9 mouse cellular contexts compared by ENCODE assay signal in the genomic region with DNA sequence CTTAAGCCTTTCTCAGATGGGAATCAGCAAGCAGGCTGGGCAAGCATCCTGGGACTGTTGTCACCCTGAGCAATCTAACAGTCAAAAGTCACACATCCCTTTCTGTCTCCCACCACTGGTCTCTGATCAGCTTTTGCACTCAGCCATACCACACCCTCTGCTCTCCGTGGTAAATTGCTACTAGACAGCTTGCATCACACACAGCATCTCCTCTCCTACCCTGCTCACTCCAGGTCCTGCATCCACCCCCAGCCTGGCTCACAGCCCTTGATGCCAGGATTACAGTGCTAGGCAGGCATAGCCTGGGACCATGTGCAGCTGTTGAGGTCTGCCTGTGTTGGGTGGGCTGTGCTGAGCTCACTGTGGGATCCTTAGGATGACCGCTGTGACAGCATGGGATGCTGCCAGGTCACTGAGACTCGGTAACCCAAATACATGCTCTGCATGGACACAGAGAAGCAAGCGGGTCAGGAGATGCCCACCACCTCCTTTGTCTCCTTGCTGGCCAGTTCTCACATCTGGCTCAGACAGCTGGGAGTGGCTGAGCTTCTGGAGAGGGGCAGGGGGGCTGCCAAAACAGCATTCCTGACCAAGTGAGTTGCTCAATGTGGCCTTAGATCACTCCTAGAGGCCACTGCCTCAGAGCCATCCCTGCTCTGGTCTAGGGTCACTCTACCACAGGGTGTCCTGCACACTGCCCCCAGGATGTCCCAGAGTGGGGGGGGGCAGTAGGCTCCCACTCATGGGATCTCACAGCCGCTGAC. TPM values are rescaled to one million over a fixed set of nuclear protein-coding genes. Genes with fewer than 3 reads are reported as not detected.
DNase-seq lines count a peak whose midpoint lies in the region; ATAC-seq and TF ChIP-seq lines count a peak whose summit lies in the region.
"Had no signal": no experiment of that assay in that cellular context is flagged by ENCODE, and none has a peak within 500 bp of the region (broad histone marks: within the 10 kb centered on the region; RNA-seq: fewer than 3 reads in every experiment).

No protein-coding gene starts in this region.

- peaks cover 3% of the 10 kb centered on the region for H3K4me1 ChIP-seq in heart, adult 2 months (ENCODE audit: control insufficient read depth, insufficient read depth, low read length)
- H3K4me1 ChIP-seq in heart, embryonic 11.5 days (ENCODE audit: control insufficient read depth, insufficient read depth, low read length): peaks cover 6% of the 10 kb centered on the region
- peaks cover 37% of the 10 kb centered on the region for H3K4me1 ChIP-seq in liver, postnatal 0 days (ENCODE audit: insufficient read depth)
- H3K4me1 ChIP-seq in stomach, embryonic 15.5 days: peaks cover 13% of the 10 kb centered on the region

- no peak for TF ChIP-seq EP300 in heart, adult 2 months (IDR thresholded peaks at IDR 0.05; ENCODE audit: insufficient read depth, low read depth, low read length)
- no peak for TF ChIP-seq EP300 in liver, postnatal 0 days (IDR thresholded peaks at IDR 0.05; ENCODE audit: low read depth)

- H3K79me2 ChIP-seq in heart, adult 2 months (replicated peaks; ENCODE audit: control insufficient read depth, insufficient read depth, low read length): no peaks in the 10 kb centered on the region; the same call in 1 of the 2 replicates

- 68% methylated on average over 5 of the region's 5 CpGs for WGBS in heart, adult 2 months
- WGBS in heart, embryonic 11.5 days (ENCODE audit: insufficient replicate concordance): 65% methylated on average over 5 of the region's 5 CpGs
- WGBS in liver, postnatal 0 days (ENCODE audit: insufficient replicate concordance): 69% methylated on average over 5 of the region's 5 CpGs
- 68% methylated on average over 5 of the region's 5 CpGs for WGBS in stomach, embryonic 15.5 days

- no peaks in the 10 kb centered on the region for H3K36me3 ChIP-seq in heart, adult 2 months (ENCODE audit: control insufficient read depth, insufficient read depth, low read length)
- no peaks in the 10 kb centered on the region for H3K36me3 ChIP-seq in heart, embryonic 11.5 days (ENCODE audit: control insufficient read depth, insufficient read depth, low read length)
- H3K36me3 ChIP-seq in liver, postnatal 0 days (replicated peaks; ENCODE audit: insufficient read depth, low read length): no peaks in the 10 kb centered on the region
- H3K36me3 ChIP-seq in stomach, embryonic 15.5 days: no peaks in the 10 kb centered on the region

- in situ Hi-C loops in Patski (cut with MboI; ENCODE audit: low pct_unique_long_range_greater_than_20kb): no loop called here

- intact Hi-C loops in heart, adult 2 months (cut with DNase I): no loop called here
- intact Hi-C loops in left cerebral cortex, postnatal 36 days (cut with DNase I): no loop called here

- no peak for TF ChIP-seq POLR2A in heart, adult 2 months (IDR thresholded peaks at IDR 0.05; ENCODE audit: insufficient read depth, low read depth, low read length)

- POLR2A ChIA-PET in Patski (lab: Charles Lee): no interaction called here

- ATAC-seq in heart, embryonic 11.5 days (replicated peaks; ENCODE audit: insufficient number of reproducible peaks, low FRiP score, low TSS enrichment): no peak
- ATAC-seq in Patski: peak; percentile 38
- ATAC-seq in liver, postnatal 0 days: peak; percentile 27
- no peak for ATAC-seq in stomach, embryonic 15.5 days (ENCODE audit: insufficient read depth, low FRiP score, low read depth)

- H3K27ac ChIP-seq in heart, adult 2 months: peak overlapping the region; percentile 60
- H3K27ac ChIP-seq in heart, embryonic 11.5 days (ENCODE audit: low read depth, low read length): no peak overlapping the region
- H3K27ac ChIP-seq in liver, postnatal 0 days (ENCODE audit: low read depth): peak overlapping the region; percentile 69; the same call in 1 of the 2 replicates
- H3K27ac ChIP-seq in stomach, embryonic 15.5 days: peak overlapping the region; percentile 35; the same call in 1 of the 2 replicates

- TF ChIP-seq CTCF in heart, adult 2 months (IDR thresholded peaks at IDR 0.05): no peak
- no peak for TF ChIP-seq CTCF in Patski (IDR thresholded peaks at IDR 0.05)
- TF ChIP-seq CTCF in liver, postnatal 0 days (IDR thresholded peaks at IDR 0.05; ENCODE audit: low read depth): no peak

- DNase-seq in heart, adult 2 months: peak; percentile 51 to 64
- DNase-seq in Patski (ENCODE audit: low read depth, low spot score): no peak
- DNase-seq in gastrocnemius, postnatal 25 days: peak; percentile 71
- no peak for DNase-seq in liver, postnatal 0 days
- DNase-seq in left cerebral cortex, postnatal 36 days (ENCODE audit: low spot score in 2 of 2): no peak
- no peak for DNase-seq in ovary, postnatal 14 days (ENCODE audit: low spot score)

- no peaks in the 10 kb centered on the region for H3K9me3 ChIP-seq in heart, embryonic 11.5 days (replicated peaks; ENCODE audit: control insufficient read depth, low read length)
- no peaks in the 10 kb centered on the region for H3K9me3 ChIP-seq in liver, postnatal 0 days (ENCODE audit: low read length)
- no peaks in the 10 kb centered on the region for H3K9me3 ChIP-seq in stomach, embryonic 15.5 days

- H3K9ac ChIP-seq in heart, adult 2 months (ENCODE audit: low read depth, low read length): no peak overlapping the region
- H3K9ac ChIP-seq in heart, embryonic 11.5 days (ENCODE audit: low read depth, low read length): no peak overlapping the region
- 0 out of 2 replicates have a peak overlapping the region, but pooled peaks have one; percentile 26 for H3K9ac ChIP-seq in liver, postnatal 0 days (replicated peaks)
- H3K9ac ChIP-seq in stomach, embryonic 15.5 days: no peak overlapping the region

- CTCF ChIA-PET in Patski (lab: Charles Lee): interaction anchor here (2.6 kb wide), 1 partner anchor 12 kb away, joined by 8 read pairs; no protein-coding TSS in a partner anchor

- H3K27me3 ChIP-seq in heart, adult 2 months (ENCODE audit: control insufficient read depth, insufficient read depth, low read length): no peaks in the 10 kb centered on the region
- H3K27me3 ChIP-seq in heart, embryonic 11.5 days (ENCODE audit: control insufficient read depth, insufficient read depth, low read length): no peaks in the 10 kb centered on the region
- no peaks in the 10 kb centered on the region for H3K27me3 ChIP-seq in Patski
- no peaks in the 10 kb centered on the region for H3K27me3 ChIP-seq in liver, postnatal 0 days (ENCODE audit: insufficient read depth, low read length)
- H3K27me3 ChIP-seq in stomach, embryonic 15.5 days (replicated peaks): no peaks in the 10 kb centered on the region

- H3K4me3 ChIP-seq in heart, adult 2 months: no peak overlapping the region
- no peak overlapping the region for H3K4me3 ChIP-seq in heart, embryonic 11.5 days (ENCODE audit: low read depth, low read length)
- no peak overlapping the region for H3K4me3 ChIP-seq in liver, postnatal 0 days (ENCODE audit: low read depth, low read length)
- no peak overlapping the region for H3K4me3 ChIP-seq in stomach, embryonic 15.5 days (replicated peaks)

- H3K4me2 ChIP-seq in heart, embryonic 11.5 days: no peak overlapping the region
- no peak overlapping the region for H3K4me2 ChIP-seq in liver, postnatal 0 days (ENCODE audit: low read depth, low read length)
- H3K4me2 ChIP-seq in stomach, embryonic 15.5 days: no peak overlapping the region

RNA-seq across cellular contexts. Expression of gene Pdxk, which starts 6.2 kb away (rescaled TPM):
- total RNA-seq in heart, adult 2 months (2021): 10 to 100 TPM; 12.1 to 12.4 TPM
- 10.1 and 14.2 TPM in 2 replicates for polyA plus RNA-seq in heart, adult 2 months (2012; rRNA removed)
- polyA plus RNA-seq in heart, embryonic 11.5 days (2014; fragmentation: Nextera tagmentation; extraction: Ambion mirVana): 4.2 and 4.3 TPM in 2 replicates
- polyA plus RNA-seq in Patski (2021): 24.8 TPM
- 1 to 10 TPM; 7.6 to 7.7 TPM for total RNA-seq in gastrocnemius, postnatal 25 days (2021)
- 10.1 and 11.0 TPM in 2 replicates for polyA plus RNA-seq in liver, postnatal 0 days (2015; fragmentation: Nextera tagmentation; extraction: Ambion mirVana)
- 11.8 and 14.3 TPM in 2 replicates for polyA plus RNA-seq in stomach, embryonic 15.5 days (2015; fragmentation: Nextera tagmentation; extraction: Ambion mirVana)
- total RNA-seq in left cerebral cortex, postnatal 36 days (2021): 100 to 1,000 TPM; 114 to 120 TPM

RNA-seq across cellular contexts. Expression of gene Cstb, which starts 33.1 kb away (rescaled TPM):
- 10 to 100 TPM; 23.0 to 25.1 TPM for total RNA-seq in heart, adult 2 months (2021)
- polyA plus RNA-seq in heart, adult 2 months (2012; rRNA removed): 21.4 and 25.2 TPM in 2 replicates
- 122 and 123 TPM in 2 replicates for polyA plus RNA-seq in heart, embryonic 11.5 days (2014; fragmentation: Nextera tagmentation; extraction: Ambion mirVana)
- polyA plus RNA-seq in Patski (2021): 418 TPM
- total RNA-seq in gastrocnemius, postnatal 25 days (2021): 10 to 100 TPM; 12.5 to 17.1 TPM
- 177 and 187 TPM in 2 replicates for polyA plus RNA-seq in liver, postnatal 0 days (2015; fragmentation: Nextera tagmentation; extraction: Ambion mirVana)
- polyA plus RNA-seq in stomach, embryonic 15.5 days (2015; fragmentation: Nextera tagmentation; extraction: Ambion mirVana): 348 and 423 TPM in 2 replicates
- 10 to 100 TPM; 35.4 to 42.4 TPM for total RNA-seq in left cerebral cortex, postnatal 36 days (2021)

RNA-seq across cellular contexts. Expression of gene Rrp1, which starts 45.7 kb away (rescaled TPM):
- 10 to 100 TPM; 88.8 to 94.4 TPM for total RNA-seq in heart, adult 2 months (2021)
- 51.3 and 91.5 TPM in 2 replicates for polyA plus RNA-seq in heart, adult 2 months (2012; rRNA removed)
- polyA plus RNA-seq in heart, embryonic 11.5 days (2014; fragmentation: Nextera tagmentation; extraction: Ambion mirVana): 176 and 204 TPM in 2 replicates
- polyA plus RNA-seq in Patski (2021): 297 TPM
- total RNA-seq in gastrocnemius, postnatal 25 days (2021): 10 to 100 TPM; 58.8 to 62.0 TPM
- polyA plus RNA-seq in liver, postnatal 0 days (2015; fragmentation: Nextera tagmentation; extraction: Ambion mirVana): 93.5 and 95.5 TPM in 2 replicates
- polyA plus RNA-seq in stomach, embryonic 15.5 days (2015; fragmentation: Nextera tagmentation; extraction: Ambion mirVana): 289 and 316 TPM in 2 replicates
- total RNA-seq in left cerebral cortex, postnatal 36 days (2021): 100 to 1,000 TPM; 348 to 358 TPM

RNA-seq across cellular contexts. Expression of gene Olfr1358, which starts 58.7 kb away (rescaled TPM):
- not detected for total RNA-seq in heart, adult 2 months (2021)
- polyA plus RNA-seq in heart, adult 2 months (2012; rRNA removed): not detected in 2 replicates
- polyA plus RNA-seq in heart, embryonic 11.5 days (2014; fragmentation: Nextera tagmentation; extraction: Ambion mirVana): not detected in 2 replicates
- not detected for polyA plus RNA-seq in Patski (2021)
- not detected for total RNA-seq in gastrocnemius, postnatal 25 days (2021)
- polyA plus RNA-seq in liver, postnatal 0 days (2015; fragmentation: Nextera tagmentation; extraction: Ambion mirVana): 0.09 TPM in 1 of 2 replicates, not detected in the other
- not detected in 2 replicates for polyA plus RNA-seq in stomach, embryonic 15.5 days (2015; fragmentation: Nextera tagmentation; extraction: Ambion mirVana)
- total RNA-seq in left cerebral cortex, postnatal 36 days (2021): not detected
- polyA plus RNA-seq: frontal cortex, adult 2 months had no signal

Comparison
In these comparisons a context has a peak if more than half of its experiments do, and no peak if none do; other contexts are left out.
1. DNase-seq: peak in heart, adult 2 months (2 of 2) and gastrocnemius, postnatal 25 days (single experiment); none in Patski (single experiment), liver, postnatal 0 days (single experiment), left cerebral cortex, postnatal 36 days (0 of 2) and ovary, postnatal 14 days (single experiment).
2. ATAC-seq: peak in Patski (single experiment) and liver, postnatal 0 days (single experiment); none in heart, embryonic 11.5 days (single experiment) and stomach, embryonic 15.5 days (single experiment).